Mouse (Mus musculus) embryonic facial prominence, embryonic 13.5 days (tissue): ENCODE data around the gene Smoc2. TPM values are rescaled to one million over a fixed set of nuclear protein-coding genes. Genes with fewer than 3 reads are reported as not detected.

Experiments
- ATAC-seq: fragments of 200-750 bp; cut with Nextera tagmentation; 2 replicates; pipeline ENCODE4 v1.8.0; 2017; ENCODE audit warnings: low read depth; ENCODE audit not compliant: insufficient number of reproducible peaks, insufficient read depth, low FRiP score, low TSS enrichment
- H3K27ac ChIP-seq: fragments of 300-500 bp; sonication (generic); 2 replicates; pipeline ENCODE4 v1.5.1; 2015; ENCODE audit warnings: moderate library complexity, mild to moderate bottlenecking, inconsistent platforms
- H3K27me3 ChIP-seq: fragments of 300-500 bp; sonication (generic); 2 replicates; pipeline ENCODE4 v1.6.1; 2015; ENCODE audit warnings: mild to moderate bottlenecking, inconsistent platforms
- H3K36me3 ChIP-seq: fragments of 300-500 bp; sonication (generic); 2 replicates; pipeline ENCODE4 v1.6.1; 2015; ENCODE audit warnings: mild to moderate bottlenecking, inconsistent platforms
- H3K4me1 ChIP-seq: fragments of 300-500 bp; sonication (generic); 2 replicates; pipeline ENCODE4 v1.6.1; 2015; ENCODE audit warnings: inconsistent platforms
- H3K4me2 ChIP-seq: fragments of 300-500 bp; sonication (generic); 2 replicates; pipeline ENCODE4 v1.6.1; 2015; ENCODE audit warnings: moderate library complexity, mild to moderate bottlenecking, inconsistent platforms
- H3K4me3 ChIP-seq: fragments of 300-500 bp; sonication (generic); 2 replicates; pipeline ENCODE4 v1.5.1; 2015; ENCODE audit warnings: mild to moderate bottlenecking, inconsistent platforms
- H3K9ac ChIP-seq: fragments of 300-500 bp; sonication (generic); 2 replicates; pipeline ENCODE4 v1.6.1; 2015; ENCODE audit warnings: mild to moderate bottlenecking, inconsistent platforms
- H3K9me3 ChIP-seq: fragments of 300-500 bp; sonication (generic); 2 replicates; pipeline ENCODE4 v1.6.1; 2016; ENCODE audit warnings: inconsistent platforms
- WGBS: fragments of 180-500 bp; shearing (Covaris S2); methylation state at CpG from one replicate; pipeline ENCODE4 v1.1.7; 2015; ENCODE audit warnings: mixed read lengths; 5-methylcytosine and 5-hydroxymethylcytosine counted together
- polyA plus RNA-seq: library from polyadenylated mRNA; unstranded; fragments of >200 nt; fragmentation: Nextera tagmentation; extraction: Ambion mirVana; gene quantifications from 2 replicates; pipeline ENCODE4 v1.2.1, GENCODE M21; 2015

Smoc2 gene
- polyA plus RNA-seq = 122 and 178 TPM in 2 replicates

- peak; percentile 43 for ATAC-seq
- under 1% methylated on average over 58 of the region's 61 CpGs for WGBS
- no peaks in the 10 kb centered on the region for H3K9me3 ChIP-seq
- H3K4me1 ChIP-seq = peaks cover 29% of the 10 kb centered on the region
- peak within 1 kb of the TSS; percentile 77 for H3K9ac ChIP-seq
- peaks cover 67% of the 10 kb centered on the region for H3K27me3 ChIP-seq
- H3K27ac ChIP-seq = peak within 1 kb of the TSS; percentile 1; the same call in 1 of the 2 replicates
- H3K4me2 ChIP-seq = peak within 1 kb of the TSS; percentile 97
- peak within 1 kb of the TSS; percentile 66 for H3K4me3 ChIP-seq
- H3K36me3 ChIP-seq = no peaks in the 10 kb centered on the region
Observed at GRCm38 (mm10) chr17:14279177-14279965, at the start of gene Smoc2. Smoc2 (plus strand) TSS chr17:14279506.

GRCm38 (mm10) chr17:14230698-14231430 is 48.4 kb upstream of the Smoc2 start:
- Histone ChIP-seq H3K27ac (peak overlapping the region; percentile 28), H3K9ac (no peak overlapping the region), H3K36me3 (no peaks in the 10 kb centered on the region), H3K27me3 (peaks cover 18% of the 10 kb centered on the region), H3K4me3 (no peak overlapping the region), H3K4me2 (peak overlapping the region; percentile 18; the same call in 1 of the 2 replicates), H3K4me1 (peaks cover 42% of the 10 kb centered on the region), H3K9me3 (no peaks in the 10 kb centered on the region)
- WGBS = 10% methylated on average over 13 of the region's 13 CpGs
- no peak for ATAC-seq

- Histone ChIP-seq H3K4me3 (no peak overlapping the region), H3K4me2 (no peak overlapping the region), H3K9me3 (no peaks in the 10 kb centered on the region), H3K4me1 (peaks cover 41% of the 10 kb centered on the region), H3K36me3 (no peaks in the 10 kb centered on the region), H3K9ac (no peak overlapping the region), H3K27me3 (peaks cover 21% of the 10 kb centered on the region), H3K27ac (no peak overlapping the region)
- 58% methylated on average over 3 of the region's 3 CpGs for WGBS
- no peak for ATAC-seq
Observed at GRCm38 (mm10) chr17:14232629-14233028, 46.7 kb upstream of the Smoc2 start.

- WGBS = 39% methylated on average over 4 of the region's 4 CpGs
- Histone ChIP-seq H3K27me3 (peaks cover 21% of the 10 kb centered on the region), H3K4me2 (no peak overlapping the region), H3K36me3 (no peaks in the 10 kb centered on the region), H3K4me3 (no peak overlapping the region), H3K9me3 (no peaks in the 10 kb centered on the region), H3K27ac (no peak overlapping the region), H3K4me1 (peaks cover 41% of the 10 kb centered on the region), H3K9ac (0 out of 2 replicates have a peak overlapping the region, but pooled peaks have one; percentile 7)
- no peak for ATAC-seq
Observed at GRCm38 (mm10) chr17:14233658-14234057, 45.6 kb upstream of the Smoc2 start.

GRCm38 (mm10) chr17:14234774-14235389 is 44.4 kb upstream of the Smoc2 start:
- 52% methylated on average over 12 of the region's 12 CpGs for WGBS
- no peak overlapping the region for H3K4me2 ChIP-seq
- ATAC-seq = no peak

GRCm38 (mm10) chr17:14237134-14237533 is 42.2 kb upstream of the Smoc2 start:
- Histone ChIP-seq H3K27ac (no peak overlapping the region), H3K9ac (no peak overlapping the region), H3K9me3 (no peaks in the 10 kb centered on the region), H3K4me1 (peaks cover 18% of the 10 kb centered on the region), H3K36me3 (no peaks in the 10 kb centered on the region), H3K27me3 (peaks cover 14% of the 10 kb centered on the region), H3K4me2 (no peak overlapping the region), H3K4me3 (no peak overlapping the region)
- ATAC-seq = no peak
- 41% methylated on average over 6 of the region's 6 CpGs for WGBS

More at GRCm38 (mm10) chr17:14234774-14235389, 44.4 kb upstream of the Smoc2 start:
- no peak overlapping the region for H3K4me3 ChIP-seq
- no peak overlapping the region for H3K27ac ChIP-seq
- no peaks in the 10 kb centered on the region for H3K9me3 ChIP-seq
- peaks cover 21% of the 10 kb centered on the region for H3K27me3 ChIP-seq
- H3K36me3 ChIP-seq = no peaks in the 10 kb centered on the region
- no peak overlapping the region for H3K9ac ChIP-seq
- H3K4me1 ChIP-seq = peaks cover 35% of the 10 kb centered on the region

- Histone ChIP-seq H3K9me3 (no peaks in the 10 kb centered on the region), H3K4me1 (peaks cover 23% of the 10 kb centered on the region), H3K4me2 (no peak overlapping the region), H3K27me3 (peaks cover 9% of the 10 kb centered on the region), H3K27ac (no peak overlapping the region), H3K4me3 (no peak overlapping the region), H3K36me3 (no peaks in the 10 kb centered on the region), H3K9ac (no peak overlapping the region)
- no peak for ATAC-seq
- 87% methylated on average over 10 of the region's 10 CpGs for WGBS
Observed at GRCm38 (mm10) chr17:14239960-14240359, 39.3 kb upstream of the Smoc2 start.

- no peak overlapping the region for H3K27ac ChIP-seq
- H3K9ac ChIP-seq = no peak overlapping the region
- H3K36me3 ChIP-seq = no peaks in the 10 kb centered on the region
- H3K4me1 ChIP-seq = peaks cover 17% of the 10 kb centered on the region
- no peak for ATAC-seq
- H3K27me3 ChIP-seq = no peaks in the 10 kb centered on the region; the same call in 1 of the 2 replicates
- H3K4me3 ChIP-seq = no peak overlapping the region
- H3K9me3 ChIP-seq = no peaks in the 10 kb centered on the region
- H3K4me2 ChIP-seq = no peak overlapping the region
- WGBS = 85% methylated on average over 8 of the region's 8 CpGs
Observed at GRCm38 (mm10) chr17:14242634-14243033, 36.7 kb upstream of the Smoc2 start.

GRCm38 (mm10) chr17:14244195-14244965 is 34.9 kb upstream of the Smoc2 start:
- no peaks in the 10 kb centered on the region for H3K9me3 ChIP-seq
- no peak overlapping the region for H3K4me3 ChIP-seq
- no peaks in the 10 kb centered on the region for H3K36me3 ChIP-seq
- ATAC-seq = no peak
- H3K4me1 ChIP-seq = peaks cover 15% of the 10 kb centered on the region; the same call in 1 of the 2 replicates
- H3K9ac ChIP-seq = no peak overlapping the region
- no peak overlapping the region for H3K4me2 ChIP-seq
- 60% methylated on average over 11 of the region's 11 CpGs for WGBS
- no peaks in the 10 kb centered on the region for H3K27me3 ChIP-seq
- peak overlapping the region; percentile 56; the same call in 1 of the 2 replicates for H3K27ac ChIP-seq

- Histone ChIP-seq H3K9ac (no peak overlapping the region), H3K4me3 (no peak overlapping the region), H3K27me3 (no peaks in the 10 kb centered on the region), H3K4me1 (peaks cover 15% of the 10 kb centered on the region), H3K27ac (no peak overlapping the region), H3K4me2 (no peak overlapping the region), H3K9me3 (no peaks in the 10 kb centered on the region), H3K36me3 (no peaks in the 10 kb centered on the region)
- ATAC-seq = no peak
- WGBS = 84% methylated on average over 2 of the region's 2 CpGs
Observed at GRCm38 (mm10) chr17:14246266-14246665, 33.0 kb upstream of the Smoc2 start.

- H3K27me3 ChIP-seq = no peaks in the 10 kb centered on the region
- WGBS = 86% methylated on average over 8 of the region's 8 CpGs
- H3K27ac ChIP-seq = no peak overlapping the region
- H3K36me3 ChIP-seq = no peaks in the 10 kb centered on the region
- no peak for ATAC-seq
- no peaks in the 10 kb centered on the region for H3K9me3 ChIP-seq
- H3K4me2 ChIP-seq = no peak overlapping the region
- no peak overlapping the region for H3K9ac ChIP-seq
- peaks cover 27% of the 10 kb centered on the region for H3K4me1 ChIP-seq
- H3K4me3 ChIP-seq = no peak overlapping the region
Observed at GRCm38 (mm10) chr17:14247931-14248330, 31.4 kb upstream of the Smoc2 start.
